ENCODE assay signal across 8 mouse cellular contexts in the genomic region with DNA sequence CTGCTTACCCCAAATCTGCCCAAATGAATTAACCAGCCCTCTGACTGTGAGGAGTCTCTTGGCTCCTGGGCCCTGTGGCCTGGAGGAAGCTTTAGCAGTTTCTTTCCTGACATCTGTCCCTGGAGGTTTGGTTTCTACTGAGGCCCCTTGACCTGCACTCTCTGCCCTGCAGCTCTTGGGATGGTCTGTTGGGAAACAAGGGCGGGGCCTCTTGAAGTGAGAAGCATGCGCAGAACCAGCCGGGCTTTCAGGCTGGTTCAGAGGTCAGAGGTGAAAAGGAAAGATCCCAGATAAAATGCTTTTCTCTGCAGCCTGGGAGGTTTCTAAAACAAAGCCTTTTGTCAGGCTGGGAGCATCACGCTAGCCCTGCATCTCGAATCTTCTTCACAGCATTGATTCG.
DNase-seq lines count a peak whose midpoint lies in the region; ATAC-seq and TF ChIP-seq lines count a peak whose summit lies in the region.
"Had no signal": no experiment of that assay in that cellular context is flagged by ENCODE, and none has a peak within 500 bp of the region (broad histone marks: within the 10 kb centered on the region; RNA-seq: fewer than 3 reads in every experiment).

No protein-coding gene starts in this region.

- ATAC-seq in lung, postnatal 0 days = peak; percentile 35; the same call in 1 of the 2 replicates

- H3K27ac ChIP-seq in lung, postnatal 0 days (ENCODE audit: low read length) = no peak overlapping the region
- H3K27ac ChIP-seq: kidney, embryonic 15.5 days had no signal

- no peak overlapping the region for H3K4me2 ChIP-seq in lung, postnatal 0 days (replicated peaks; ENCODE audit: low read depth, low read length)
- H3K4me2 ChIP-seq: kidney, embryonic 15.5 days had no signal

- TF ChIP-seq CTCF in lung, postnatal 0 days (IDR thresholded peaks at IDR 0.05) = no peak

- peaks cover 4% of the 10 kb centered on the region; the same call in 1 of the 2 replicates for H3K4me1 ChIP-seq in lung, postnatal 0 days (ENCODE audit: insufficient read depth, low read depth, low read length)

- DNase-seq in kidney, adult 11 months = peak; percentile 26
- DNase-seq in kidney, postnatal 4 days = no peak
- peak; percentile 8 for DNase-seq in NIH3T3 (ENCODE audit: low read depth)
- DNase-seq in embryo, embryonic 10 days (ENCODE audit: low spot score) = peak; percentile 82
- no peak for DNase-seq in lung, postnatal 0 days (ENCODE audit: low spot score)
- no peak for DNase-seq in ovary, postnatal 10 days (ENCODE audit: low spot score)
- no peak for DNase-seq in left cerebral cortex, adult 11 months (ENCODE audit: low spot score)

- 21% methylated on average over 6 of the region's 6 CpGs for WGBS in lung, postnatal 0 days

- TF ChIP-seq EP300 in lung, postnatal 0 days (IDR thresholded peaks at IDR 0.05) = no peak

- no peak overlapping the region for H3K4me3 ChIP-seq in lung, postnatal 0 days (ENCODE audit: low read depth, low read length)
- H3K4me3 ChIP-seq: kidney, embryonic 15.5 days had no signal

- H3K27me3 ChIP-seq in lung, postnatal 0 days (replicated peaks; ENCODE audit: insufficient read depth, low read length) = 0 out of 2 replicates have a peak, but pooled peaks cover 15% of the 10 kb centered on the region

- no peak overlapping the region for H3K9ac ChIP-seq in lung, postnatal 0 days (replicated peaks; ENCODE audit: low read depth)
- H3K9ac ChIP-seq: kidney, embryonic 15.5 days had no signal

- H3K9me3 ChIP-seq in lung, postnatal 0 days (ENCODE audit: low read length) = no peaks in the 10 kb centered on the region
- H3K9me3 ChIP-seq: kidney, embryonic 15.5 days had no signal

- no peaks in the 10 kb centered on the region for H3K36me3 ChIP-seq in lung, postnatal 0 days (ENCODE audit: insufficient read depth, low read length)
- H3K36me3 ChIP-seq: kidney, embryonic 15.5 days had no signal

Comparison
In these comparisons a context has a peak if more than half of its experiments do, and no peak if none do; other contexts are left out.
1. DNase-seq: peak in kidney, adult 11 months (single experiment), NIH3T3 (single experiment) and embryo, embryonic 10 days (single experiment); none in kidney, postnatal 4 days (0 of 2), lung, postnatal 0 days (single experiment), ovary, postnatal 10 days (single experiment) and left cerebral cortex, adult 11 months (single experiment).